Mouse (Mus musculus) adrenal gland, adult 18-20 months (tissue): ENCODE measurements around the gene Srm. TPM values are rescaled to one million over a fixed set of nuclear protein-coding genes. Genes with fewer than 3 reads are reported as not detected.
A peak's percentile ranks its signal among the peaks of the same experiment; 100 is the strongest.

Experiments
- DNase-seq, 2 experiments: peaks; one replicate each; pipeline ENCODE4 v3.0.0; 2021 to 2022; ENCODE audit warnings: low spot score in 2 of 2
- total RNA-seq, 2 experiments: library from RNA; stranded (reverse); gene quantifications; 1 replicate in 1 of 2; 2 replicates in 1 of 2; pipeline ENCODE4 v1.2.3; 2021

The Srm gene
- total RNA-seq, 2 experiments from 2014 or later, result 53.3 to 73.6 TPM

DNA sequence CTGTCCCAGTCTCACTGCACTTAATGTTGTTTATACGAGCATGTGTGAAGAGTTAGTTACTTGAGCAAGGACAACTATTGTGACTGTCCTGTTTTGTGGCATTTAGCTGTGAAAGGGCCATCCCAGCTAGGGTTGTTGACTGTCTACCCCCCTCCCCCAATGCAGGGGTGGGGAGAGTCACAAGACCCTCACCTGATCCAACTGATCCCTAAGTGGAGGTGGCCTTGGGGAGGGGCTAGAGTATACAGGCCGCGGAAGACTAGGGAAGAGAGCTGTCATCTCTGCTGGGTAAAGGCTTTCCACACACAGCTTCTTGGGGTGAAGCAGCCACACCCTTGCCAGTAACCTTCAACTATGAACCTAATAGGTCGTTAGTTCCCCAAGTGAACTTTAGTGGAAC is 9.0 kb downstream of the Srm start:
- DNase-seq, result no peak

DNA sequence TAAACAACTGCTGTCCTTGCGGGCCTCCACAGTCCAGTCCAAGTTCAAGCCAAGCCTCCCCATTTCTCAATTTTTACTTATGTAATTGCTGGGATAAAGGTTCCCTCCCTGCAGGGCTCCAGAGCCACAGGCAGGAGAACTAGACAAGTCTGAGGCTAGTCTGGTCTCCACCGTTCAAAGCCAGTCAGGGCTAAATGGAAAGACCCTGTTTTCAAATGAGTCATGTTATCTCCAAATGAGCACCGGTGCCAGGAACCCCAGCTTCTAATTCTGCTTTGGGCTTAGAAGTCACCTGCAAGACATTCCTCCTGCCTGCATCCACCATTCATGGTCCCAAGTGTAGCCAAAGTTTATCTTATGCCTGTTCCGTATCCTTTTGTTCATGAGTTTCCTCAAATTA is 10.6 kb downstream of the Srm start:
- no peak for DNase-seq

DNA sequence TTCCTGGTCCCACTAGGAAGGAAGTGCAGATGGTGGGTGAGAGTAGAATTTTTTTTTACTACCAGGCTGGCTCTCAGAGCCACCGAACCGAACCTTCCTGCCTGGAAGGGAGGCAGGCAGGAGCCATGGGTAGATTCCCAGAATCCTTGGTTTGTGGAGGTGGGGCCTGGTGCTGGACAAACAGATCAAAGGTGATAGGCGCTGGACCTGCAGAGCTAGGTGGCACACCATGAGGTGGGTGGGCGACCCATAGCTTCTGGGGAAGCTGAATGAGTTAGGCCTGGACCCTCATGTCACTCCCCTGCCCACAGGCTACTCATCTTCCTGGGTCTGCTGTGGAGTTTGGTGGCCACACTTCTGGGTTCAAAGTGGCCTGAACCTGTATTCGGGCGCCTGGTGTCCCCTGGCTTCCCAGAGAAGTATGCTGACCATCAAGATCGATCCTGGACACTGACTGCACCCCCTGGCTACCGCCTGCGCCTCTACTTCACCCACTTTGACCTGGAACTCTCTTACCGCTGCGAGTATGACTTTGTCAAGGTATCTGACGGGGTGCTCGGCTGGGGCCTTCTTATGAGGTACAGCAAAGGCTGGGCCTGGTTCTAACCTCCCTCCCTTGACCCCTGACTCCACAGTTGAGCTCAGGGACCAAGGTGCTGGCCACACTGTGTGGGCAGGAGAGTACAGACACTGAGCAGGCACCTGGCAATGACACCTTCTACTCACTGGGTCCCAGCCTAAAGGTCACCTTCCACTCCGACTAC is 11.2 kb downstream of the Srm start, which contains the start of gene Masp2:
TSS of gene Masp2 (plus strand) at position 198 of the 764 bp plus-strand sequence.
- DNase-seq, result no peak

DNA sequence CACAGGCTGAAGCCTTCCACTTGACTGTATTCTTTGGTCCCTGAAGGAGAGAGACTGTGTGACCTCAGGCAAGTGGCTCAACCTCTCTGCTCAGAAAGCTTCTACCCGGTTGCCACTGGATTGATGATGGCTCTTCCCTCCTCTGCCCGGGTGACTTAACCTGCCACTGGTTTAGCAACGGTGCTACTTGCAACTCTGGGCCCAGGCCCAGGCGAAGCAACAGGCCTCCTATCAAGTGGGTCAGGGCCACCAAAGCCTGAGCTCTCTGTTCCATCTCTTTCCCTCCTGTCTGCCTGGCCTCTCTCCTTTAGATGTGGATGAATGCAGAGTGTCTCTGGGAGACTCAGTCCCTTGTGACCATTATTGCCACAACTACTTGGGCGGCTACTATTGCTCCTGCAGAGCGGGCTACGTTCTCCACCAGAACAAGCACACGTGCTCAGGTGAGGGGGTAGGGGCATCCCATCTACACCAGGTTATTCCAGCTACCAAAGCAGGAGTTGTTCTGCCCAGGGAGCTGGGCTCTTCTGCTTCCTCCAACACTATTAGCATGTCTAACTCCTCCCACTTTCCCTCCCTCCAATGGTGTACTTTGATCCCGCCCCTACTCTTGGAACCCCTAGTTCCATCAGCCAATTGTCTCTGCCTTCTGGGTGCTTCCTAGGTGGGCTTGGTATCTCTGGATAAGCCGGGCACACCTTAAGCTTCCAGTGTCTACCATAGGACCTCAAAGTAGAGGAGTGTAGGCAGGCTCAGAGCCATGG is 12.3 kb downstream of the Srm start:
- no peak for DNase-seq

DNA sequence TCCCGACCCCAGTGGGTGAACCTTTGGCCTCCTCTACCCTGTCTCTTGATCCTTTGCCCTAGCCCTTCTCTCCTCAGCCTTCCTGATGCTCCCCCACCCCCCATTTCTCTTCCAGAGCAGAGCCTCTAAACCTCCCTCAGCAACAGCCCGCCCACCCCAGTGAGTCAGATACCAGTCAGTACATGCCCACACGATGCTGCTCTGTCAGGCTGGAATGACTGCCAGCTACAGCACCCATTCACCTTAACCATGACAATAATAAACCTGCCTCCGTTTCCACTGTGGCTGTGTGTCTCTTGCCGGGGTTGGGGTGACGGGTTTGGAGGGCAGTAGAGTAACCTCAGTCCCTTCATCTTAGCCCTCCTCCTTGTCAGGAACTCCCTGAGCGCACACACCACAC is 12.8 kb downstream of the Srm start:
- DNase-seq, result no peak

DNA sequence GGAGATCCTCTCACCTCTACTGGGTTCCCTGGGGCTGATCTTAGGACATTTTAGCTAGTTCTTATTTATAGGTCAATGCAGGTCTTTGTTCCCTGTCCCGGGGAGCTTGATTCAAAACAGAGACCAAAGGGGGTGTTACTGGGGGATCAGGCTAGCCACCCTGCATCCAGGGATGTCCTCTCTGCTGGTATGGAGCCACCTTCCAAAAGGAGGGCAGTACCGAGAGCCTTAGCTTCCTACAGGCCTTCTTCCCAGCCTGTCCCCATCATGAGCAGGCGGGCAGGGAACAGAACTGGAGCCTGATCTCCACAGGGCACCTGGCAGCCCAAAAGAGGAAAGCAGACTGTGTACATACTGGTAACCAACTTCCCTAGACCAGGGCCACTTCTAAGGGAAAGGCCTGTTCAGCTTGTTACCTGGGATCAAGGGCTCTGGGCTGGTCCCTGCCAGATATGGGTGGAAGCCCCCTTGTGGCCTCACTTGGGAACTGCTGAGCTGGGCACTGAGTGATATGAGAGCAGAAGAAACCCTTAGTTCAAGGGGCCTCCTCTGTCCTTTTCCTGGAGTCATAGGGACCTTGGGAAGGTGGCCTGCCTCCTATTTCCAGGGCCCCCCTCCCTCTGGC is 13.3 kb downstream of the Srm start:
- peak in 1 of 2 experiments; percentile 50 for DNase-seq

DNA sequence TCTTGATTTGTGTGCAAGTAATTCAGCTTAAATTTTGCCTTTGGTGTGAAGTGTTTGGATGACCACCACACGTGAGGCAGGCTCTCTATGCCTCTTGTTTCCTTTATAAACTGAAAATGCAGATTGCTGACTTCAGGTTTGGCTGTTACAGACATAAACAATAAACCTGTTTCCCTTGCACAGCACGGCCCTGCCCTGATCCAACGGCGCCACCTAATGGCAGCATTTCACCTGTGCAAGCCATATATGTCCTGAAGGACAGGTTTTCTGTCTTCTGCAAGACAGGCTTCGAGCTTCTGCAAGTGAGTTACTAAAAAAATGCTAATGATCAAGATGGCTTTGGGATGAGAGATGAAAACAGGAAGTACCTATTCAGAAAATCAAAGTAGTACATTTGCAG is 16.5 kb downstream of the Srm start:
- DNase-seq, result peak; percentile 79 to 84

DNA sequence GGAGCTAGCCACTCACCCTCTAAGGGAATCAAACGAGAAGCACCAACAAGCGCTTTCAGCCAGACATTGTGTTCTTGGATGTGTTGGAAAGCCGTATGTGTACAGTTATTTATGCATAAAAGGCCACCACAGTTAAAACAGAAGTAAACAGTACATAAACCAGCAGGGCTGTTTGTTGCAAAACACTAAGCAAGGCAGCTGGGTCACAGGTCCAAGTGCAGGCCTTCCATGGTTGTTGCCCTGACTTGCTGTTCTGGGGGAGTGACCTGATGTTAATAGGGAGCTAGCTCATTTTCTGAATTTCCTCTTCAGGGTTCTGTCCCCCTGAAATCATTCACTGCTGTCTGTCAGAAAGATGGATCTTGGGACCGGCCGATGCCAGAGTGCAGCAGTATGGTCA is 18.5 kb downstream of the Srm start:
- DNase-seq, result no peak

DNA sequence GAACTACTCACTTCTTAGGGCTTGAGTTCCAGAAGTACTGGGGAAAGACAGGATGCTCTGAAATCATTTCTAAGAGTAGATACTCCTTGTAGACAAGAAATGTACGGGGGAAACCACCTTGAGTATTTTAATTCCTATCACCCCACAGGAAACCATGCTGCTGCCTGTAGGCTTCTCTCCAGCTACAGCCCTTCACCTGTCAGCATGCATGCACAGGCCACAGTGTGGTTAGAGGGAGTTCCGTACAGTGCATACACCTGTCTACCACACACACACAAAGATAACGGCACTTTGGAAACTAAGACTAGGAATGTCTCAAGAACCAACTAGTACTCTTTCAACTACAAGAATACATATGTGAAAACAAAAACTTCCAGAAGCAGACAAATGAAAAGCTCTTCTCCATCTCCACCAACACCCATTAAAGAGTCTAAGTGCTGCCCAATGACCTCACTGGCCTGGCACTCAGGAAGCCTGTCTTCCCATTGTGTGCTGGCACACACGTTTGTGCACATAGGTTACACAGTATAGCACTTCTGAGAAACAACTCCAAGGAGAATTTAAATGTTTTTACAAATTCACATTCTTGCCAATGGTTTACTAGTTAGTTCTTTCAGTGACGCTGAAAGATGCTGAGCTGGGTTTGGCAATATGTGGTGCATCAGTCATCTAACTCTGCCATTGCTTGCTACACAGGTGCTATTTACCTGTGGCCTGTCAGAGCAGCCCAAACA is 19.5 kb downstream of the Srm start:
- DNase-seq, result no peak

DNA sequence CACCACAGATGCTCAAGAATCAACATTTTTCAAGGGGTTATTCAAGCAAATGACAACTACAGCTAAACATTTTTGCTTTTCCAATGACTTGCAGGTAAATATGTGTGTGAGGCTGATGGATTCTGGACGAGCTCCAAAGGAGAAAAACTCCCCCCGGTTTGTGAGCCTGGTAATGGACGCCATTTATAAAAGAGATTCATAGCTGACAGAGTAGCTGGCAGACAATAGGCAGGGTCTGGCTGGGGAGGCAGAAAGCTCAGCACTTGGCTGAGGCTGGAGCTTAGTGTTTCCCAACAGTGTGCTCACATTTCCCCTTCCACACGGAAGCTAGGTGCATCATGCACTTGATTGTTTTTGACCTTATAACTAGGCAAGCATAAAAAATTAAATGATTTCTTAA is 21.3 kb downstream of the Srm start:
- no peak for DNase-seq

DNA sequence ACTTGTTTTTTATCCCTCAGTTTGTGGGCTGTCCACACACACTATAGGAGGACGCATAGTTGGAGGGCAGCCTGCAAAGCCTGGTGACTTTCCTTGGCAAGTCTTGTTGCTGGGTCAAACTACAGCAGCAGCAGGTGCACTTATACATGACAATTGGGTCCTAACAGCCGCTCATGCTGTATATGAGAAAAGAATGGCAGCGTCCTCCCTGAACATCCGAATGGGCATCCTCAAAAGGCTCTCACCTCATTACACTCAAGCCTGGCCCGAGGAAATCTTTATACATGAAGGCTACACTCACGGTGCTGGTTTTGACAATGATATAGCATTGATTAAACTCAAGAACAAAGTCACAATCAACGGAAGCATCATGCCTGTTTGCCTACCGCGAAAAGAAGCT is 22.4 kb downstream of the Srm start:
- DNase-seq, result no peak

DNA sequence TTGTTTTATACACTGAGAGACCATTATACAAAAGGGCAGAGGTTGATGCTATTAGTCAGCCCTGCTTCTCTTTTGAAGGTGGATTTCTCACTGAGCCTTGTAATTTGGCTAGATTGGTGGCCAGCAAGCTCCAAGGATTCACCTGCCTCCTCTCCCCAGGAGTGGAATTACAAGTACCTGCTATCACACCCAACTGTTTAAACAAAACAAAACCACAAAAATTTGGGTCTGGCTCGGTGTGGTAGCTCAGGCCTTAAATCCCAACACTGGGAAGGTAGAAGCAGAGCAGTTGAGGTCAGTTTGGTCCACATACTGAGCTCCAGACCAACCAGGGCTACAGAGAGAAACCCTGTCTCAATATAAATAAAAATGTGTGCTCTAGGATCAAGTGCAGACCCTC is 28.5 kb downstream of the Srm start:
- DNase-seq, result no peak

DNA sequence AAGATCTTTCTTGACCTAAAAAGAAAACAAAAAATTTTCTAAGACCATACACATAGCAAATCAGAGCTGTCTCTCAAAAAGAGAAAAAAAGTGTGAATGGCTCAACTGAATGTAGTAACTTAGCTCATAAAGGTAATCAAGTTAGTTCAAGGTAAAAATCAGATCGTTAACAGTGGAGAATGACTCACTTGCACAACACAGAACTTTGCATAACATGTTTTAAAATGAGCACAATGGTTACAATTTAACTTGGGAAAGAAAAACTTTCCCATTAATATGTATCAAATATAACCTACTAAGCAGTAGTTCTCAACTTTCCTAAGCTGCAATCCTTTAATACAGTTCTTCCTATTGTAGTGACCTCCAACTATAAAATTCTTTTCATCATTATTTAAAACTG is 29.4 kb downstream of the Srm start:
- DNase-seq, result no peak

DNA sequence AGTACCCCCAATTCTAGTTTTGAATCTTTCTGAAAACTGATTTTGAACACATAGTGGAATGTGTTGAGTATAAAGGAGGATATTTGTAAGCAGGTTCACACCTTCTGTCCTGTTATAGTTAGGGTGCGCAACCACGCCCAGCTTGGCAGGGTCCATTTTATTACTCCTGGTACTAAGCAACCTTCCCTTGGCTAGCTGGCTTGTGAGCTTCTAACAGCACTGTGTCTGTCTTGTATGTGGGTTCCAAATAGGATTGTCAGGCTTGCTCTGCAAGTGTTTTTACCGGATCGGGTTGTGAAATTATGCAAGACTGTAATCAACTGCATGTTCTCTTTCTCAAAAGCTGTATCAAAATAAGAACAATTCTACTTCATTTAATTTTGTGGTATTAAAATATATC is 31.2 kb downstream of the Srm start:
- no peak for DNase-seq

DNA sequence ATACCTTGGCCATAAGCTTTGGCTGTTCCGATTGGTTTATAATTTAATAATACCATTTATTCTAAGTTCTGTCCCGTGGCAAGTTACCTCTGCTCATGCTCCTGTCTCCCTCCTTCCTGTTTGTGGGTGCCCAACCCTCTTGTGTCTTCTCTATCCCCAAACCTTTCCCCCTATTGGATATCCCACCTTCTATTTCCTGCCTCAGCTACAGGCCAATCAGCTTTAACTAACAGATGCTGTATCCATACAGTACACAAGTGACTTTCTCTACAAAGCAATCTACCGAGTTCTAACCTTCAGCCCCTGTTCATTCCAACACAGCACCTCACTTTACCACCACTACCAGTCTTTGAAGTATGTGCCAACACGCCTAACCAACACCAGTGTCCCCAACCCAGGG is 32.3 kb downstream of the Srm start:
- no peak for DNase-seq

DNA sequence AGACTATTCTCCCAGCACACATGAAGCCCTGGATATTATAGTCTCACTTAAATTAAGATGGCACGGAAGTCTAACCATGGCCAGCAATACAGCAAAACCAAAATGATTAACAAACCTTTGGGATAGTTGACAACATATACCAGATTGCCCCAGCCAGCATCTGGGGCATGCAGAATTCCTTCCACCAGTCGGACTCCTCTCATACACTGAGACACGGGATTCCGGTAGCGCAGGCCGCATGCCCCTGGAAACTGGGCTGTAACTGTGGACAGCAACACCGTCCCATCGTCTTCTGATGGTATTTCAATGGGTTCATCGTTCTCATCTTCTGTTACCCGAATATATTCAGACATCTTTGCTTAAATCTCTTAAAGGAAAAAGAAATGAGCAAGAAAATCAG is 33.7 kb downstream of the Srm start:
- no peak for DNase-seq

DNA sequence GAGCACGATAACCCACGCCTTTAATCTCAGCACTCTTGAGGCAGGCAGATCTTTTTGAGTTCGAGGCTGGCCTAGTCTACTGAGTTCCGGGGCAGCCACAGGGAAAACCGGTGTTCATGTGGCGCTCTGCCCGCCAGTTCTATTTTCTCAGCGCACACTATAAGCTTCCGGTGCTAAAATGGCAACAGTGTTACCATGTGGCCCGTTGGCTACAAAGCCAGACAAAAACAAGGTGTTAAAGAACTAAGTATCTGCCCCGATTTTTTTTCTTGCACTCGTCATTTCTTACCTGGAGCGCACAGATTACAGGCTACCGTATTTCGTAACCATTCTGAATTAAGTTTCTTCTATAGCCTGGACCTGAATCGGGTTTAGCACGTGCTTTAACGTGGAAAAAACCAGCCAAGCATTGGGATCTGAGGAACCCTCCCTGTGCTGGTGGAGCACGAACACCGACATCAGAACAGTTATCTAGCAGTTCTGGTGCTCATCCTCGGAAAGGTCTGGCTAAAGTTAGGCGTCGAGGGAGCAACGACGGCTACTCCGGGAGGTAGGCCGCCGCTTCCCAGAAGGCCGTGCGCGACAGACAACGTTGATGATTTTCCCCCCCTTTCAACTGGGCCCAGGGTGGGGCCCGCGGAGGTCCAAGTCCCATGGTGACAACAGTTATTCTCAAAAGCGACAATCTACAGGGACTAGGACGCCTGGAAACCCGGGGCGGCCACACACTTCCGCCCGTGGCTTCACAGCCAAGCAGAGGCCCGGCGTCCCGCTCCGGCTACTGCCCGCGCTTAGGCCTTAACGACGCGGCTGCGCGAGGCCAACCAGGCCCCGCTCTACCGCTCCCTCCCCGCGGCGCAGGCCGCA is 34.7 kb downstream of the Srm start:
- no peak for DNase-seq

DNA sequence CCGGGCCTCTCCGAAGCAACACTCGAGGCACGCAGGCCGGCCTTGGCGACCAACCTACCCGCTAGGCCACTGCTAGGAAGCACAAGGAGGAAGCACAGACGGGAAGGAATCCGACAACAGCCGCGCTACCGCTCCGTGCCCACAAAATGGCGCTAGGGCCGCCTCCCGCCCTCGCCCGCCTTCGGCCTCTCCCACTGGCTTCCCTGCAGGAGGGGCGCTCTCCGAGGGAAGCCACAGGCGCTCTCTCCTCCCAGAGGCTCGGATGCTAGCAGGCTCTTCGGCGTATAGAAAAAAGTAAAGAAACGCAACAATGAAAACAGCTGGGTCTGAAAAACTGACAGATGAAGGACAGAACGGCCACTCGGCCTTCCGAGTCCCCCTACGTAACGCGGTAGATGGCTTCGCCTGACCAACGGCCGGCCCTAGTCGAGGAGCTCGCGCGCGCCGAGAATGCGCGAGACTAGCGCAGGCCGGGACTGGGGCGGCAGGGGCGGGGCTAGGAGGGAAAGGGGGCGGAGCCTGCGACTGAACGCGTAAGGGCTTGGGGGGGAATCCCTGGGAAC is 35.4 kb downstream of the Srm start, which contains the start of gene Tardbp:
TSS of gene Tardbp (minus strand) at position 397 of the 563 bp plus-strand sequence.
- peak; percentile 96 to 97 for DNase-seq

DNA sequence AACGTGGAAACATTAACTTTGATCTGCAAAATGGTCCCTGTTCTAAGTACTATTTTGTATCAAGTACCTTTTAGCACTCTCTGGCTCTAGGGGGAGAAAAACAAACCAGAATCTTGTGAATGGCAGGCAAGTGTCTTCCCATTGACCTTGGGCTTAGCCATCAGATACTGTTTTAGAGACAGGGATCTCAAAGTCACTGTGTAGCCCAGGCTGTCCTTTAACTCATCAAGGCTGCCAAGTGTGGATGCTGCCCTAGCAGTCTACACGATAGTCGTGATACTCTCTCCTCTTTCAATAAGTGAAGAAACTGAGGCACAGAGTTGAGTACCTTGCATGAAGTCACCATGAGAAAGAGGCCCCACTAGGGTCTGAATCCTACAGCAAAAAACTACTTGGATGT is 35.9 kb downstream of the Srm start:
- no peak for DNase-seq
